Comparison of ENCODE assay signal across 8 mouse cellular contexts in the genomic region with DNA sequence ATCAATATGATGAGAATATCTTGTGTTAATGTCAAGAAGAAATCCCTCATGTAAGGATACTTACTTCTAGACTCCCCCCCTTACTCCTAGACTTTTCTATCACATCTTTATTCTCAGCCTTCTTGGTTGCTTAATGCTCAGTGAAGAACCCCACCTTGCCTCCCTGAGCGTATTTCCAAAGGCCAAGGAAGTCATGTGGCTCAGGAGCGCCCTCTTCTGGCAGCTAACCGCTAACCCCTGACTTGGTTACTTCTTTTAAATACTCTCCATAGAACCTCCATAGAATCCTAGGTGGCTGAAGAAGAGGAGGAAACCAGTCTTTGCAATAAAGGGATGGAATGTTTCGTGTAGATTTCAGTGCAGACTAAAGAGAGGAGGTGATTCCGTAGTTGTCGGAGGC.
DNase-seq lines count a peak whose midpoint lies in the region; ATAC-seq and TF ChIP-seq lines count a peak whose summit lies in the region.

No protein-coding gene starts in this region.

- peak; percentile 70 for ATAC-seq in CD4-positive, CD25-positive, alpha-beta regulatory T cell, adult 4 months

- peak; percentile 88 for TF ChIP-seq CTCF in lung, adult 2 months (IDR thresholded peaks at IDR 0.05; ENCODE audit: insufficient read depth, low read length)

- DNase-seq in adrenal gland, adult 8-10 months, result peak; percentile 30
- peak; percentile 85 for DNase-seq in embryo, embryonic 11 days
- DNase-seq in heart, postnatal 10 days, result peak; percentile 66 to 86
- peak; percentile 80 to 86 for DNase-seq in kidney, postnatal 25 days
- DNase-seq in lung, adult 2 months, result peak; percentile 58
- peak; percentile 53 for DNase-seq in ovary, postnatal 14 days (ENCODE audit: low spot score)
- peak; percentile 90 for DNase-seq in thymus, postnatal 4 days

- 35% methylated on average over 6 of the region's 6 CpGs for WGBS in lung, adult 2 months

- H3K4me3 ChIP-seq in lung, adult 2 months (replicated peaks; ENCODE audit: extremely low read depth, low read depth, low read length), result no peak overlapping the region

- TF ChIP-seq POLR2A in lung, adult 2 months (IDR thresholded peaks at IDR 0.05; ENCODE audit: borderline replicate concordance, extremely low read depth, low read depth, low read length), result no peak

- intact Hi-C loops in heart, postnatal 10 days (cut with DNase I), result loop anchor here (1.0 to 5.0 kb wide), 2 partner anchors 137 to 223 kb away; no protein-coding TSS in a partner anchor

- H3K4me1 ChIP-seq in lung, adult 2 months (ENCODE audit: control insufficient read depth, insufficient read depth, low read length), result no peaks in the 10 kb centered on the region; the same call in 1 of the 2 replicates

Comparison
In these comparisons a context has a peak if more than half of its experiments do, and no peak if none do; other contexts are left out.
1. DNase-seq: peak in every context shown above with its lines; median percentile 90 in thymus, postnatal 4 days; 85 in embryo, embryonic 11 days; 83 in kidney, postnatal 25 days; 76 in heart, postnatal 10 days; 58 in lung, adult 2 months; 53 in ovary, postnatal 14 days; 30 in adrenal gland, adult 8-10 months.